Mouse (Mus musculus) heart, embryonic 16.5 days (tissue): ENCODE data around the gene Card19. TPM values are rescaled to one million over a fixed set of nuclear protein-coding genes. Genes with fewer than 3 reads are reported as not detected.

Experiments
- ATAC-seq: fragments of 200-750 bp; cut with Nextera tagmentation; replicated peaks from 2 replicates; pipeline ENCODE4 v1.8.0; 2017; ENCODE audit warnings: moderate number of reproducible peaks; ENCODE audit not compliant: insufficient read depth, low FRiP score; ENCODE audit errors: extremely low read depth
- H3K27ac ChIP-seq: fragments of 300-500 bp; sonication (generic); 2 replicates; pipeline ENCODE4 v1.5.1; 2014; ENCODE audit warnings: mild to moderate bottlenecking, low read length, control low read depth, moderate library complexity
- H3K27me3 ChIP-seq: fragments of 300-500 bp; sonication (generic); 2 replicates; pipeline ENCODE4 v1.6.1; 2014; ENCODE audit warnings: low read length, mixed read lengths; ENCODE audit not compliant: control insufficient read depth, insufficient read depth
- H3K36me3 ChIP-seq: fragments of 300-500 bp; sonication (generic); 2 replicates; pipeline ENCODE4 v1.6.1; 2014; ENCODE audit not compliant: control insufficient read depth, insufficient read depth
- H3K4me1 ChIP-seq: fragments of 300-500 bp; sonication (generic); 2 replicates; pipeline ENCODE4 v1.6.1; 2014; ENCODE audit warnings: low read length, mixed read lengths; ENCODE audit not compliant: control insufficient read depth, insufficient read depth
- H3K4me2 ChIP-seq: fragments of 300-500 bp; sonication (generic); 2 replicates; pipeline ENCODE4 v1.6.1; 2014; ENCODE audit warnings: low read depth, mild to moderate bottlenecking, control low read depth, low read length
- H3K4me3 ChIP-seq: fragments of 300-500 bp; sonication (generic); 2 replicates; pipeline ENCODE4 v1.5.1; 2014; ENCODE audit warnings: mild to moderate bottlenecking, control low read depth, low read length
- H3K9ac ChIP-seq: fragments of 300-500 bp; sonication (generic); 2 replicates; pipeline ENCODE4 v1.6.1; 2014; ENCODE audit warnings: low read length, control low read depth
- H3K9me3 ChIP-seq: fragments of 300-500 bp; sonication (generic); replicated peaks from 2 replicates; pipeline ENCODE4 v1.6.1; 2016; ENCODE audit warnings: low read length; ENCODE audit not compliant: control insufficient read depth
- WGBS: fragments of 180-500 bp; shearing (Covaris S2); extraction: QIAGEN DNeasy Blood & Tissue Kit; methylation state at CpG from one replicate; pipeline ENCODE4 v1.1.7; 2014; 5-methylcytosine and 5-hydroxymethylcytosine counted together
- polyA plus RNA-seq: library from polyadenylated mRNA; unstranded; fragments of >200 nt; fragmentation: Nextera tagmentation; extraction: Ambion mirVana; gene quantifications from 2 replicates; pipeline ENCODE4 v1.2.1, GENCODE M21; 2015

Card19 gene
- polyA plus RNA-seq, 1 experiment from 2014 or later, result 144 TPM

DNA sequence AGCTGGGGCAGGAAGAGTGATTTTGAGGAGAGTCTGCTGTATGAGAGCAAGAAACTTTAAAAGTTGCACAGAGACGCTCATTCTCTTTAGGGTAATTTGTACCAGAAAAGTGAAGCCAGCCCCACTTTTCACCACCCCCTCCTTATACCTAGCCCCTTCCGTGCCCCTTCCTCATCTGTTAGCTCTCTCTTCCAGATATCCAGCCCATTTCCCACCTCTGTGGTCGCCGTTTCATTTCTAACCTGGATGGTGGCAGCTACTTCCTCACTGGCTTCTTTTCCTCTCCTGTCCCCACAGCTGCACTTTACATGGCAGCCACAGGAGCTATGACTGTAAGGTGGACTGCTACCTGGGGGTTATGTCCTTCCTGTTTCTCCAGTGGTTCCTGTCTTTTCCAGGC, 3.5 kb upstream of the Card19 start:
- no peak overlapping the region for H3K4me3 ChIP-seq
- WGBS, result 79% methylated on average over 4 of the region's 4 CpGs
- peaks cover 19% of the 10 kb centered on the region for H3K4me1 ChIP-seq

DNA sequence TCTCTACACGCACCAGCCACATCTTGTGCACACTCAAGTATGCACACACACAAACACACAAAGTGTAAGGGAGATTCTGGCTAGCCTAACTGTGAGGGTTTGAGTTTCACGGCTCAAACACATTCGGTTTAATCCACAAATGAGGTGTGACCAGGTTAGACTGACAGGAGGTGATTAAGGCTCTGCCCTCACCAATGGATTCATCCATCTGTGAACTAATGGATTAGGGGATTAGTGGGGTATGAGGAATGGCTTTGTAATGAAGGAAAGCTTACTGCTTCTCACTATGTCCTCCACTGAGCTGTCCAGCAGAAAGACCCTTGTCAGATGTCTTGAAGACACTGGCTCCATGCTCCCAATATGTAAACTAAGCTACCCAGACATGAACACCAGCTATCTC, 2.8 kb upstream of the Card19 start:
- Histone ChIP-seq H3K9ac (no peak overlapping the region), H3K36me3 (no peaks in the 10 kb centered on the region), H3K27ac (no peak overlapping the region), H3K4me2 (no peak overlapping the region), H3K4me1 (peaks cover 23% of the 10 kb centered on the region), H3K4me3 (no peak overlapping the region), H3K9me3 (0 out of 2 replicates have a peak, but pooled peaks cover 3% of the 10 kb centered on the region), H3K27me3 (no peaks in the 10 kb centered on the region)
- 62% methylated on average over 3 of the region's 3 CpGs for WGBS
- ATAC-seq, result no peak

More for the DNA sequence above, 3.5 kb upstream of the Card19 start:
- Histone ChIP-seq H3K36me3 (no peaks in the 10 kb centered on the region), H3K4me2 (no peak overlapping the region), H3K27ac (no peak overlapping the region), H3K9ac (no peak overlapping the region), H3K27me3 (peaks cover 5% of the 10 kb centered on the region; the same call in 1 of the 2 replicates), H3K9me3 (0 out of 2 replicates have a peak, but pooled peaks cover 3% of the 10 kb centered on the region)
- no peak for ATAC-seq

DNA sequence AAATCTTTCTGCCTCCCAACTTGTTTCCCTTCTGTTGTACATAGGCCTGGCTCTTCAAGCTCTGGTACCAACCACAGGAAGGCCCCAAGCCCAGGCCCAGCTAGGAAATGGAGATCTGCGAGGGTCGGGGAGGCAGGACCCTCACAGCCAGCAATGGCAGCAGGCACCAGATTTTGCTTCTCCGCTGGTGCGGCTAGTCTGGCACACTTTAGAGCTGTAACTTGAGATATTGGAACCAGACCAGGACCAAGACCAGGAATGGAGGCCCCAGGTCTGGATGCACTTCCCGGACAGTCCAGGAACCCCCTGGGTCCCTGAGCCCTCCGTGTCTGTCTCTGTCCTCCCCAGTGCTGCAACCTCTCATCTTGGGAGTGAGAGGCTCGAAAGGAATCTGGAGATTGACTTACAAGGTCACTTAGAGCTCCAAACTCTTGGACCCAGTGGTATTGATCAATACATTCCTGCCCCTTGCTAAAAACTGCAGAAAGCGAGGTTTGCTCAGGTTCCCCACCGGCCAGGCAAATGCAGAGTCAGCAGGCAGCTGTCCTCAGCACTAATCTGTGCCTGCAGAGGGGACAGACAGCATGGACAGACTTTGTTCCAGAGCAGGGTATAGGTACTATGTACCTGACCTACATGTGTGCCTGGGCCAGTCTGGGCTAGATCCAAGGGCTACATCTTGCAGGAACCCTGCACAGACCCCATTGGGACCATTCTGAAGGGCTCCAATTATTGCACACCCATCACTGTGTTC, 1.1 kb upstream of the Card19 start:
- ATAC-seq, result no peak

DNA sequence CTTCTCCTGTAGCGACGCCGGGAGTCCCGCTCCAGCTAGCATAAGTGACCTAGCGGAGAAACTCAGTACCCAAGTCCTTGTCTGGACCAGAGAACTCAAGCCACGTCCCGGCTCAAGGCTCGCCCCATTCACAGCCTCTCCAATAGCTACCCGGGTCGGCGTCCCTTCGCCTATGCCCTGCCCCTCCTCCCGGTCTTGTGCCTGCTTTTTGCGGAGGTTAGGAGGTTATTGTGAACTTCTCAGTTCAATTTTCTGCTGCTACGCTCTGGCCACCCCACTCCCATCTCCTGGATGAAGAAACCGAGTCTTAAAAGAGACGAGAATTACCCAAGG, 349 bp upstream of the Card19 start:
- H3K9ac ChIP-seq, result peak overlapping the region; percentile 95
- 0 out of 2 replicates have a peak, but pooled peaks cover 2% of the 10 kb centered on the region for H3K9me3 ChIP-seq
- peak overlapping the region; percentile 86 for H3K4me3 ChIP-seq
- no peak for ATAC-seq
- 5% methylated on average over 17 of the region's 17 CpGs for WGBS
- no peaks in the 10 kb centered on the region for H3K36me3 ChIP-seq
- peaks cover 42% of the 10 kb centered on the region for H3K4me1 ChIP-seq
- H3K27me3 ChIP-seq, result no peaks in the 10 kb centered on the region
- peak overlapping the region; percentile 95 for H3K27ac ChIP-seq
- peak overlapping the region; percentile 76 for H3K4me2 ChIP-seq

More for the DNA sequence above, 1.1 kb upstream of the Card19 start:
- H3K36me3 ChIP-seq, result no peaks in the 10 kb centered on the region
- peak overlapping the region; percentile 76 for H3K4me2 ChIP-seq
- H3K9me3 ChIP-seq, result 0 out of 2 replicates have a peak, but pooled peaks cover 3% of the 10 kb centered on the region
- H3K27me3 ChIP-seq, result no peaks in the 10 kb centered on the region
- 55% methylated on average over 9 of the region's 9 CpGs for WGBS
- H3K27ac ChIP-seq, result peak overlapping the region; percentile 95; the same call in 1 of the 2 replicates
- H3K9ac ChIP-seq, result peak overlapping the region; percentile 95
- H3K4me1 ChIP-seq, result peaks cover 35% of the 10 kb centered on the region
- H3K4me3 ChIP-seq, result no peak overlapping the region

DNA sequence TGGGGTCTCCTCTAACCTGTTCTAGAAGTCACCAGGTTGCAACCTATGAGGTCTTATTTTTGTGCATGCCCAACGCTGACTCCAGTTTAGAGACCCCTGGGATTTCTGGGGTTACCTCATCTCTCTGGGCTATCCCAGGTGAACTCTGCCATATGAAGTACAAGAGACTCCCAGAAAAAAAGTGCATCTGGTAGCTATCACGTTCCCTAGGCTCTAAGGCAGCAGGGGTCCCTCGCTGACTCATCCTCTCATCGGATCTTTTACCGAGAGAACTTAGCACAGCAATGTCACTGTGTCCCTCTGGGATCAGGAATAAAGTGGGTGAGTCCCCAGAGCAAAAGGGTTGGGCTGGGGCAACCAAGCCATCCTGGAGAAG, 721 bp downstream of the Card19 start:
- H3K4me2 ChIP-seq, result peak overlapping the region; percentile 76
- no peaks in the 10 kb centered on the region for H3K27me3 ChIP-seq
- peak overlapping the region; percentile 86 for H3K4me3 ChIP-seq
- H3K36me3 ChIP-seq, result no peaks in the 10 kb centered on the region
- WGBS, result 8% methylated on average over 5 of the region's 5 CpGs
- no peak for ATAC-seq
- H3K27ac ChIP-seq, result peak overlapping the region; percentile 95
- peaks cover 44% of the 10 kb centered on the region for H3K4me1 ChIP-seq
- no peaks in the 10 kb centered on the region for H3K9me3 ChIP-seq
- peak overlapping the region; percentile 95 for H3K9ac ChIP-seq

DNA sequence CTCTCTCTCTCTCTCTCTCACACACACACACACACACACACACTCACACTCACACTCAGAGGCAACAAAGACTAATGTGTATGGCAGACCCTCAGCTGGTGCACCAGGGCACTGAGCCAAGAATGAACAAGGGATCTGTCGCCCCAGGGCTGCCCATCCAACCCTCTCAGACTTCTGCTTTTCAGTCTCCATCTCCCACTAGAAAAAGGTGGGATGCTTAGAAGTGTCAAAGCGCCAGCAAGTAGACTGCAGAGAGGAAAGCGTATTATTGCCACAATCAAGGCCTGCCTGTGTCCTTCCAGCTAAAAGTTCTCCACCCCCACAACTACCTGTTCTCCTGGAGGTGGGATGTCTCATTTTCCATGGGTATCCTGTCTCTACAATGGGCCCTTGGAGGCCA, 1.4 kb downstream of the Card19 start:
- H3K4me3 ChIP-seq, result peak overlapping the region; percentile 86
- peaks cover 46% of the 10 kb centered on the region for H3K4me1 ChIP-seq
- H3K27me3 ChIP-seq, result no peaks in the 10 kb centered on the region
- 76% methylated on average over 3 of the region's 3 CpGs for WGBS
- H3K9ac ChIP-seq, result peak overlapping the region; percentile 95
- H3K4me2 ChIP-seq, result peak overlapping the region; percentile 76
- H3K36me3 ChIP-seq, result no peaks in the 10 kb centered on the region
- no peak for ATAC-seq
- 0 out of 2 replicates have a peak overlapping the region, but pooled peaks have one; percentile 21 for H3K27ac ChIP-seq
- no peaks in the 10 kb centered on the region for H3K9me3 ChIP-seq

DNA sequence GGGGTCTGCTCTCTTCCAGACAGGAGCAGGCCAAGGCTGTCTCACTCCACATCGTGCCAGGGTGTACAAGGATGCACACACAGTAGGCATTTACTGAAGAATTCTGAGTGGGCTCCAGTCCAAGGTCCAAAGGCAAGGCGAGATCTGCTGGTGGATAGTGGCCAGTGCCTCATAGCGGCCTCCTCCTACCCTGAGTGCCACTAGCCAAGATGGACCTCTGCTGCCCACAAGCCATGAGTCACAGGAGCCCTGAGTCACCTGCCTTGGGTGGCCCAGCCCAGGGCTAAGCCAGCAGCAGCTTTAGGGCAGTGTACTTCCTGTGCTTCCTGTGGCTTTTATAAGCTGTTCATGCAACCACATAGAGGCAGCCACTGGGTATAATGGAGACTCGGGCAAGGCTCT, 2.3 kb downstream of the Card19 start:
- 0 out of 2 replicates have a peak overlapping the region, but pooled peaks have one; percentile 2 for H3K27ac ChIP-seq
- WGBS, result 40% methylated on average over 4 of the region's 4 CpGs
- ATAC-seq, result no peak

DNA sequence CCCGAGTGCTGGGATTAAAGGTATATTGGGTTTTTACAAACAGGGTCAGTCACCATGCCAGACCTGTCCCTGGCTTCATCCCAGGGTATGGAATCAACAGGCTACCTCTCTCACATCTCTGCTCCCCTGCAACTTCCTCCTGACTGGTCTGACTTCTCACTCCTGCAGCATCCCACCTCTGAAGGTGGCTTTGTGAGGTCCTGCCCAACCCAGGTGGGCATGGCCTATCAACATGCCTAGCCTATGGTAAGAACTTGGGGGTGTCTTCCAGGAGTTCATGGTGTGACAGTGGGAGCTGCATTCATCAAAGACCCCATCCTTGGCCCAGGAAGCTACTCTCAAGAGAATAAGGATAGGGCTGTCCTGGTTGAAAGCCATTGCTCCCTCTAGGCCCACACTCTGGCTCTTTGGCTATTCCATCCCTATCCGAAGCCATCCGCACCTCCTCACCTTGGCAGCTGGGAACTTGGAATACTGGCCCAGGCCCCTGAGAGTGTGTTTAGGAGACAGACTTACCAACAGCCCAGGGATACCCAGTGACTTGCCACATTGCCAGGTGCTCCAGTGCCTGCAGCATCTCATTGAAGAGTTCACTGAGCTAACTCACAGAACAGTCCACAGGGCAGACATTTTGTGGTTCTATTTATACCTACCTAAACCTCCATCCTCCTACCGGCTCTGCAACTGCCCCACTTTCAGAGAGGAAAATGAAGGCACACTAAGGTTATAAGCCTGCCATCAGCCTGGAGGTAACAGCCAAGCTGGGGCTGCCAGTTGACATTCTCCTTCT, 2.9 kb downstream of the Card19 start:
- Histone ChIP-seq H3K4me1 (peaks cover 46% of the 10 kb centered on the region), H3K4me2 (peak overlapping the region; percentile 76; the same call in 1 of the 2 replicates), H3K36me3 (peaks cover 1% of the 10 kb centered on the region; the same call in 1 of the 2 replicates), H3K27me3 (no peaks in the 10 kb centered on the region), H3K9ac (no peak overlapping the region), H3K4me3 (no peak overlapping the region), H3K27ac (no peak overlapping the region), H3K9me3 (no peaks in the 10 kb centered on the region)
- ATAC-seq, result no peak
- WGBS, result 82% methylated on average over 4 of the region's 4 CpGs

More for the DNA sequence above, 2.3 kb downstream of the Card19 start:
- peaks cover 46% of the 10 kb centered on the region for H3K4me1 ChIP-seq
- H3K4me2 ChIP-seq, result peak overlapping the region; percentile 76
- no peaks in the 10 kb centered on the region for H3K27me3 ChIP-seq
- H3K4me3 ChIP-seq, result 0 out of 2 replicates have a peak overlapping the region, but pooled peaks have one; percentile 11
- no peaks in the 10 kb centered on the region for H3K9me3 ChIP-seq
- H3K9ac ChIP-seq, result peak overlapping the region; percentile 21; the same call in 1 of the 2 replicates
- no peaks in the 10 kb centered on the region for H3K36me3 ChIP-seq

DNA sequence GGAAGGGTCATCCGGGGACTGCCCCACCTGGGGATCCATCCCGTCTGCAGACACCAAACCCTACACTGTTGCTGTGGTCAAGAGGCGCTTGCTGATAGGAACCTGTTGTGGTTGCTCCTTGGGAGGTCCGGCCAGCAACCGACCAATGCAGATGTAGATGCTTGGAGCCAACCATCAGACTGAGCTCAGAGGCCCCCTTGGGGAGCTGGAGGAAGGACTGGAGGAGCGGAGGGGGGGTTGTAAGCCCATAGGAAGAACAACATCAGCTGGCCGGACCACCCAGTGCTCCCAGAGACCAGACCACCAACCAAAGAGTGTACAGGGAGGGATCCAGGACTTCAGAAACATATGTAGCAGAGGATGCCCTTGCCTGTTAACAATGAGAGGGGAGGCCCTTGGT, 6.5 kb downstream of the Card19 start:
- H3K4me2 ChIP-seq, result no peak overlapping the region
- no peak overlapping the region for H3K9ac ChIP-seq
- H3K4me1 ChIP-seq, result peaks cover 39% of the 10 kb centered on the region
- H3K27ac ChIP-seq, result no peak overlapping the region
- no peaks in the 10 kb centered on the region for H3K9me3 ChIP-seq
- no peaks in the 10 kb centered on the region for H3K27me3 ChIP-seq
- no peak overlapping the region for H3K4me3 ChIP-seq
- peaks cover 19% of the 10 kb centered on the region for H3K36me3 ChIP-seq
- ATAC-seq, result no peak
- 57% methylated on average over 7 of the region's 7 CpGs for WGBS
